Mouse (Mus musculus) ES-Bruce4 (cell line): ENCODE measurements around the gene Rufy1. TPM values are rescaled to one million over a fixed set of nuclear protein-coding genes. Genes with fewer than 3 reads are reported as not detected.
A peak's percentile ranks its signal among the peaks of the same experiment; 100 is the strongest.

Source experiments
- H3K27ac ChIP-seq: 2 replicates; pipeline ENCODE4 v1.5.1; 2012; ENCODE audit warnings: low read length, inconsistent platforms; ENCODE audit not compliant: insufficient read depth
- H3K27me3 ChIP-seq: 2 replicates; pipeline ENCODE4 v1.6.1; 2012; ENCODE audit warnings: mild to moderate bottlenecking, low read length, inconsistent platforms; ENCODE audit not compliant: control insufficient read depth, poor library complexity, insufficient read depth, severe bottlenecking
- H3K36me3 ChIP-seq: 2 replicates; pipeline ENCODE4 v1.6.1; 2012; ENCODE audit warnings: inconsistent platforms, mild to moderate bottlenecking, low read length, moderate library complexity; ENCODE audit not compliant: control insufficient read depth, poor library complexity, insufficient read depth, severe bottlenecking
- H3K4me1 ChIP-seq: one replicate; pipeline ENCODE4 v1.8.1; 2011; ENCODE audit warnings: low read length; ENCODE audit not compliant: control insufficient read depth, insufficient read depth
- H3K4me3 ChIP-seq: 2 replicates; pipeline ENCODE4 v1.5.1; 2011; ENCODE audit warnings: low read depth, mild to moderate bottlenecking, low read length
- H3K9ac ChIP-seq: 2 replicates; pipeline ENCODE4 v1.6.1; 2012; ENCODE audit warnings: low read depth, mild to moderate bottlenecking, inconsistent platforms; ENCODE audit not compliant: poor library complexity, severe bottlenecking
- H3K9me3 ChIP-seq: replicated peaks from 2 replicates; pipeline ENCODE4 v1.6.1; 2012; ENCODE audit warnings: mild to moderate bottlenecking, low read length, inconsistent platforms; ENCODE audit not compliant: control insufficient read depth, poor library complexity, insufficient read depth, severe bottlenecking
- CTCF ChIP-seq: IDR thresholded peaks from one replicate; pipeline ENCODE4 v1.8.1; 2011; ENCODE audit warnings: low read depth, low read length
- EP300 ChIP-seq: IDR thresholded peaks from 2 replicates; pipeline ENCODE4 v1.6.1; 2011; ENCODE audit warnings: low read depth, low read length; ENCODE audit not compliant: insufficient read depth
- POLR2A ChIP-seq: IDR thresholded peaks from one replicate; pipeline ENCODE4 v1.8.1; 2011; ENCODE audit warnings: low read length; ENCODE audit not compliant: insufficient read depth
- polyA plus RNA-seq: library from polyadenylated mRNA; stranded (reverse); fragments of >200 nt; gene quantifications from 2 replicates; pipeline ENCODE4 v1.2.4, GENCODE M21; 2011; ENCODE audit warnings: low read depth; ENCODE audit not compliant: missing spikeins, insufficient read depth, insufficient read length

Gene Rufy1
- polyA plus RNA-seq, 1 experiment, result 13.0 TPM

DNA sequence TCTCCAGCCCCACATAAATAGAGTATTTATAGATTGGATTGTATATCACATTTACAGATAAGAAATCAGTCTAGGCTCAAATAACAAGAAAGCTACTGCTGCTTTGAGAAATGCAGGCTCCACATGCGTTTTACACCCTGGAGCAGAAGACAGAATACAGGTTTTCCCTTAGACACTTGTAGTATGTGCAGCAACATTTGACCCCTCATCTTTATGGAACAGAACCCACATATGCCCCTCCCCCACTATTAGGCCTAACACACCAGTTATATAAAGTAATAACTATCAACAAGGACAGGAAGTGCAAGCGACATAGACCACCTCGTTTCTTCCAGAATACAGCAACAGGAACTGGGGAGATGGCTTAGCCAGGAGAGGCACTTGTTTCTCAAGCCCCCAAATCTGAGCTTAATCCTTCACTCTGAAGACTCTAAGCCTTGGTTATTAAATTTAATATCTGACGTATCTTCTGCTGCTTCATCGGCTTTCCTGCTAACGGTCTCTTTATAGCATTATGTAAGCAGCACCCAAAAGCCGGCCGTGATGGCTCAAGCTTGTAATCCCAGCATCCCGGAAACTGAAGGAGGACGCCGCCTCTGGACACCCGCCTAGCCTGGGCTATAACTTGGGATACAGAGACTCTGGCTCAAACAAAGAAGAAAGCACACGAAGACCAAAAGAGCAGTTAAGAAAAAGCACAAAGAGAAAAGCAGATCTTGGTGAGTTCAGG, 56.5 kb downstream of the Rufy1 start:
- TF ChIP-seq CTCF (no peak), POLR2A (no peak), EP300 (no peak)
- H3K36me3 ChIP-seq, result peaks cover 9% of the 10 kb centered on the region
- H3K27ac ChIP-seq, result no peak overlapping the region
- no peak overlapping the region for H3K9ac ChIP-seq
- H3K27me3 ChIP-seq, result no peaks in the 10 kb centered on the region
- no peak overlapping the region for H3K4me3 ChIP-seq
- H3K4me1 ChIP-seq, result peaks cover 2% of the 10 kb centered on the region
- no peaks in the 10 kb centered on the region for H3K9me3 ChIP-seq

- Histone ChIP-seq H3K27me3 (no peaks in the 10 kb centered on the region), H3K9ac (no peak overlapping the region), H3K27ac (no peak overlapping the region), H3K36me3 (peaks cover under 1% of the 10 kb centered on the region; the same call in 1 of the 2 replicates), H3K4me3 (no peak overlapping the region), H3K9me3 (no peaks in the 10 kb centered on the region), H3K4me1 (peaks cover 2% of the 10 kb centered on the region)
- TF ChIP-seq CTCF, result no peak
- no peak for TF ChIP-seq POLR2A
- TF ChIP-seq EP300, result no peak
These were observed 57.3 kb downstream of the Rufy1 start for GRCm38 (mm10) chr11:50373621-50374020.

- no peaks in the 10 kb centered on the region for H3K9me3 ChIP-seq
- H3K27ac ChIP-seq, result no peak overlapping the region
- H3K36me3 ChIP-seq, result no peaks in the 10 kb centered on the region
- TF ChIP-seq POLR2A (no peak), CTCF (no peak), EP300 (no peak)
- no peaks in the 10 kb centered on the region for H3K27me3 ChIP-seq
- H3K4me1 ChIP-seq, result peaks cover 2% of the 10 kb centered on the region
- no peak overlapping the region for H3K9ac ChIP-seq
- H3K4me3 ChIP-seq, result no peak overlapping the region
These were observed 57.8 kb downstream of the Rufy1 start for GRCm38 (mm10) chr11:50373086-50373485.

- no peaks in the 10 kb centered on the region for H3K27me3 ChIP-seq
- peak overlapping the region; percentile 76 for H3K9ac ChIP-seq
- H3K27ac ChIP-seq, result no peak overlapping the region
- peaks cover 2% of the 10 kb centered on the region for H3K4me1 ChIP-seq
- H3K4me3 ChIP-seq, result no peak overlapping the region
- H3K36me3 ChIP-seq, result no peaks in the 10 kb centered on the region
- TF ChIP-seq CTCF (no peak), EP300 (no peak), POLR2A (no peak)
- H3K9me3 ChIP-seq, result no peaks in the 10 kb centered on the region
These were observed 59.0 kb downstream of the Rufy1 start for GRCm38 (mm10) chr11:50371911-50372310.

- H3K9me3 ChIP-seq, result no peaks in the 10 kb centered on the region
- no peaks in the 10 kb centered on the region for H3K27me3 ChIP-seq
- no peaks in the 10 kb centered on the region for H3K36me3 ChIP-seq
- peak overlapping the region; percentile 76 for H3K9ac ChIP-seq
- no peak for TF ChIP-seq EP300
- TF ChIP-seq CTCF, result peak; percentile 53
- no peak for TF ChIP-seq POLR2A
- H3K27ac ChIP-seq, result no peak overlapping the region
- H3K4me3 ChIP-seq, result peak overlapping the region; percentile 59
- H3K4me1 ChIP-seq, result peaks cover 2% of the 10 kb centered on the region
These were observed 59.5 kb downstream of the Rufy1 start for GRCm38 (mm10) chr11:50371399-50371841.

- no peak overlapping the region for H3K27ac ChIP-seq
- no peak overlapping the region for H3K4me3 ChIP-seq
- H3K36me3 ChIP-seq, result no peaks in the 10 kb centered on the region
- no peaks in the 10 kb centered on the region for H3K9me3 ChIP-seq
- TF ChIP-seq EP300, result no peak
- TF ChIP-seq CTCF, result no peak
- no peak for TF ChIP-seq POLR2A
- no peaks in the 10 kb centered on the region for H3K4me1 ChIP-seq
- peak overlapping the region; percentile 76 for H3K9ac ChIP-seq
- no peaks in the 10 kb centered on the region for H3K27me3 ChIP-seq
These were observed 60.0 kb downstream of the Rufy1 start for GRCm38 (mm10) chr11:50370969-50371368.
